Mouse (Mus musculus): Measurements from ENCODE around the gene Olfr692. TPM values are rescaled to one million over a fixed set of nuclear protein-coding genes. Genes with fewer than 3 reads are reported as not detected.
"Not testable (repeated sequence)": the region's sequence is repeated elsewhere in the genome, so short reads cannot be mapped to it uniquely, and the experiment has no call there.

Olfr692 gene
- polyA plus RNA-seq (2015; fragmentation: Nextera tagmentation; extraction: Ambion mirVana) = not detected in 2 replicates

DNA sequence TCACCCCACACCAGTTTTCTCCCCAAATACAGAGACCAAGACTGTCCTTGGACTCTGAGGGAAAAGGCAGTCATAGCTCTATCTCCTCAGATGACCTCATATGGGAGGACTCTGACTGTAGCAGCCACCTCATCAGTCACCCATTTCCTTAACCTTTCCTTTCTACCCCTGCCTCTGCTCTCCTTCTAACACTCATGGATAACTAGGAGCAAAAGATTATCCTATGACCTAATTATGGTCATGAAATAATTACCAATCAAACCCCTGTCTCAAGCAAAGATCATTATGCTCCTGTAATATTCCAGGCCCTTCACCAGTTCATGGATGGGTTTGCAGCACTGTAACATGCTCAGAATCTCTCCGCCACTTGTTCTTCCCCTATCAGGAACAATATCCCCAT is at the start of gene Olfr692:
Gene Olfr692, plus strand, starts transcription at position 301 of the 400 bp plus-strand sequence.
- no peaks in the 10 kb centered on the region for H3K9me3 ChIP-seq

DNA sequence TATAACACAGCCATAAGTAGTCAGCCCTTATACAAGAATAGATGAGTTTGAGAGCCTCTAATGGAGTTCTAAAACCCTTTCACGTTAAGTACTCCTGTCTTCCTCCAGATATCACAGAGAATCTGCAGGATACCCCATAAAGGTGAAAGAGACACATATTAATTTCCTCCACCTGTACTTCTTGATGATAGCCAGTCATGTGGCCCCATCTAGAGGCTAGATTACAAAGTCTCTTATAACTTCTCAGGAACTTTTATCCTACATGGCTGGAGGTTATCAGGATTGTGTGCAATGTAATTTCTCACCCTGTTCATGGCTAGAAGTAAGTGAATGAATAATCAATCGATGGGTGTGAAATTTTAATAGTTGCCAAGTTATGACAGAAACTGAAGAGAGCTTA is 42.7 kb upstream of the Olfr692 start:
- H3K4me3 ChIP-seq = no peak overlapping the region
- 67% methylated on average over 2 of the region's 2 CpGs for WGBS
- no peaks in the 10 kb centered on the region for H3K27me3 ChIP-seq
- no peaks in the 10 kb centered on the region for H3K9me3 ChIP-seq
- H3K36me3 ChIP-seq = no peaks in the 10 kb centered on the region
- no peak overlapping the region for H3K4me2 ChIP-seq
- ATAC-seq (ENCODE audit: insufficient number of reproducible peaks, low FRiP score, low TSS enrichment, low read depth) = no peak
- no peak overlapping the region for H3K27ac ChIP-seq
- H3K4me1 ChIP-seq = no peaks in the 10 kb centered on the region
- no peak overlapping the region for H3K9ac ChIP-seq

More for the DNA sequence above, at the start of gene Olfr692:
- Histone ChIP-seq H3K9ac (no peak within 1 kb of the TSS), H3K4me2 (no peak within 1 kb of the TSS), H3K4me3 (no peak within 1 kb of the TSS), H3K27ac (no peak within 1 kb of the TSS), H3K36me3 (no peaks in the 10 kb centered on the region), H3K27me3 (no peaks in the 10 kb centered on the region), H3K4me1 (no peaks in the 10 kb centered on the region)
- ATAC-seq (ENCODE audit: insufficient number of reproducible peaks, low FRiP score, low TSS enrichment, low read depth) = no peak
- WGBS = 97% methylated on average over 1 of the region's 1 CpGs

DNA sequence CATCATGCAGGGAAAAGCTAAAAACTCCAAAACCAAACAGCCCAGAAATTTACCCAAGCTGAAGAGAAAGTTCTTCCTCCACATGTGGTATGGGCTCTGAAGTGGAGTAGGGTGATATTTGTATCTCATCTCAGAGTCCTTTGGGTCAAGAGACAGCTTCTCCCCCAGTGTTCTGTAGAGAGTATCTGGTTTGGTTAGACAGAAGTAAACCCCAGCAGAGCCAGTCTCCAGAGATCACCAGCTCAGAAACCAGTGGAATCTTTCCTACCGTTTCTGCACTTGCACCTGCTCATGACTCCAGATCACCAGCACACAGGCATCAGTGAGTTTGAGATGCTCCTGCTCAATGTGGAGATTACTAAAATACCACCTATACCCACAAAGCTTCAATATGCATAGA is 34.0 kb upstream of the Olfr692 start, which contains the start of gene Olfr690:
Gene Olfr690, minus strand, starts transcription at position 101 of the 400 bp plus-strand sequence.
- WGBS = 78% methylated on average over 1 of the region's 1 CpGs
- Histone ChIP-seq H3K4me1 (no peaks in the 10 kb centered on the region), H3K9me3 (no peaks in the 10 kb centered on the region), H3K27ac (no peak within 1 kb of the TSS), H3K9ac (no peak within 1 kb of the TSS), H3K27me3 (no peaks in the 10 kb centered on the region), H3K4me2 (no peak within 1 kb of the TSS), H3K36me3 (no peaks in the 10 kb centered on the region), H3K4me3 (no peak within 1 kb of the TSS)
- ATAC-seq (ENCODE audit: insufficient number of reproducible peaks, low FRiP score, low TSS enrichment, low read depth) = no peak

DNA sequence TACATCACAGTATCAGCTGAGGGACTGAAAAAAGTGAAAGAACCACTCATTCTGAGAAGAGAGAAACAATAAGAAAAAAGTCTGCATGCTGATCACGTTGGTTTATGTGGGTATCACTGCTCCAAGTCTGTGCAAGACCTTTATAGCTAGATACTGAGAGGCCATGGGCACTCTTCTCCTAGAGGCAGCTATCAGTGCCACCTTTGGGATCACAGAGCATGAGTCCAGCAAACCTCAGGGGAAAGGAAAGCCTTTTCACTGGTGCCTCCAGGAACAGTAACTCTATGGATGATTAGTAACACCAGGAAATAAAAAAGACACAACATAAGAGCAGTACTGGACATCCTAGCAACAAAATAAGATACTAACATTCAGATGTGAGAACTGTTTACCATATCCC is 25.9 kb upstream of the Olfr692 start, which contains the start of gene Olfr691:
Gene Olfr691, minus strand, starts transcription at position 101 of the 400 bp plus-strand sequence.
- no peaks in the 10 kb centered on the region for H3K4me1 ChIP-seq
- WGBS = 57% methylated on average over 1 of the region's 1 CpGs
- no peak within 1 kb of the TSS for H3K9ac ChIP-seq
- no peak within 1 kb of the TSS for H3K27ac ChIP-seq
- no peak within 1 kb of the TSS for H3K4me2 ChIP-seq
- no peak within 1 kb of the TSS for H3K4me3 ChIP-seq
- no peaks in the 10 kb centered on the region for H3K9me3 ChIP-seq
- no peaks in the 10 kb centered on the region for H3K27me3 ChIP-seq
- no peaks in the 10 kb centered on the region for H3K36me3 ChIP-seq
- no peak for ATAC-seq (ENCODE audit: insufficient number of reproducible peaks, low FRiP score, low TSS enrichment, low read depth)

DNA sequence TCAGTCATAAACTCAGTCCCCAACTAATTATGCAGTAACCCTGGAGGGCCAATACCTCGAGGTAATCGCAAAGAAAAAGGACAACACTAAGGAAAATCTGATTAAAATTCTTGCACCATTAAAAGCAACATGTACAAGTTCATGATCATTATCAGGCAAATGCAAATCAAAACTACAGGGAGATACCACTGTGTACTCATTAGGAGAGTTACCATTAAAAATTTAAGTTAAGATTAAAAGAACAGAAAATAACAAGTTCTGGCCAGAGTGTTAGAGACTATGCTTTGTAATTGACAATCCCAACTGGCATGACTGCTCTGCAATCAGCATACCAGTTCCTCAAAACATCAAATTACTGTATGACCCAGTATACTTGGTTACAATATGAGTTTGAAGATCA is 25.3 kb upstream of the Olfr692 start:
- Histone ChIP-seq H3K4me1 (no peaks in the 10 kb centered on the region), H3K4me2 (no peak overlapping the region), H3K27ac (no peak overlapping the region), H3K27me3 (no peaks in the 10 kb centered on the region), H3K9me3 (no peaks in the 10 kb centered on the region), H3K4me3 (no peak overlapping the region), H3K9ac (no peak overlapping the region), H3K36me3 (no peaks in the 10 kb centered on the region)
- whole genome bisulfite sequencing = 76% methylated on average over 2 of the region's 2 CpGs
- no peak for ATAC-seq (ENCODE audit: insufficient number of reproducible peaks, low FRiP score, low TSS enrichment, low read depth)

- not testable (repeated sequence) for H3K4me2 ChIP-seq; H3K9me3 ChIP-seq; H3K27me3 ChIP-seq; H3K4me3 ChIP-seq; H3K9ac ChIP-seq; ATAC-seq (ENCODE audit: insufficient number of reproducible peaks, low FRiP score, low TSS enrichment, low read depth); H3K36me3 ChIP-seq; H3K4me1 ChIP-seq; H3K27ac ChIP-seq
- no CpG with 5 or more reads among the region's 5 CpGs for WGBS
Observed at GRCm38 (mm10) chr7:105356064-105356463, 12.0 kb upstream of the Olfr692 start.

GRCm38 (mm10) chr7:105356487-105356886 is 11.5 kb upstream of the Olfr692 start:
- H3K27ac ChIP-seq; H3K4me3 ChIP-seq; H3K9ac ChIP-seq; H3K9me3 ChIP-seq; H3K4me1 ChIP-seq; H3K4me2 ChIP-seq; ATAC-seq (ENCODE audit: insufficient number of reproducible peaks, low FRiP score, low TSS enrichment, low read depth); H3K27me3 ChIP-seq; H3K36me3 ChIP-seq: not testable (repeated sequence)
- whole genome bisulfite sequencing = 93% methylated on average over 1 of the region's 2 CpGs

GRCm38 (mm10) chr7:105361713-105362112 is 6.3 kb upstream of the Olfr692 start:
- H3K9ac ChIP-seq = no peak overlapping the region
- no peaks in the 10 kb centered on the region for H3K36me3 ChIP-seq
- H3K4me3 ChIP-seq = no peak overlapping the region
- H3K9me3 ChIP-seq = no peaks in the 10 kb centered on the region
- ATAC-seq (ENCODE audit: insufficient number of reproducible peaks, low FRiP score, low TSS enrichment, low read depth) = no peak
- H3K4me2 ChIP-seq = no peak overlapping the region
- no peaks in the 10 kb centered on the region for H3K4me1 ChIP-seq
- WGBS = 74% methylated on average over 2 of the region's 2 CpGs
- no peaks in the 10 kb centered on the region for H3K27me3 ChIP-seq
- no peak overlapping the region for H3K27ac ChIP-seq

DNA sequence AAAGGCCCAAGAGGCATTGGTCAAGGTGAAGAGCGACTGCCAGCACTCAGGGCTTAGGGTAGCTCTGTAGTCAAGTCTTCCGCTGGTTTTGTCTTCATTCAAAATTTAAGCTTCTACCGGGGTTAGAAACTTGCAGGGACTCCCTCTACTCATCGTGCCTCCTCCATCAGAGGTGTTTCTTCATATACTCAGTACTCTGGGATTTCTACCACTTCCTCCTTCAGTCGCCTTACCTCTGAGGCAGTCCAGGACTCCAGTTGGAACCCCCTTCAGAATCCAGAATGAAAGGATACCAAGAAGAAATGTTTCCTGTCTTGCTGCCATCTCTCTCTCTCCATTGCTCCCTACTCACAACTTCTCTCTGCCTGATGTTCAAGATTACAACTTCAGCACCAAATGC is 762 bp upstream of the Olfr692 start:
- no peak overlapping the region for H3K27ac ChIP-seq
- H3K9me3 ChIP-seq = no peaks in the 10 kb centered on the region
- no peaks in the 10 kb centered on the region for H3K27me3 ChIP-seq
- H3K4me2 ChIP-seq = no peak overlapping the region
- no peaks in the 10 kb centered on the region for H3K36me3 ChIP-seq
- ATAC-seq (ENCODE audit: insufficient number of reproducible peaks, low FRiP score, low TSS enrichment, low read depth) = no peak
- WGBS = 75% methylated on average over 5 of the region's 5 CpGs
- no peak overlapping the region for H3K9ac ChIP-seq
- no peaks in the 10 kb centered on the region for H3K4me1 ChIP-seq
- no peak overlapping the region for H3K4me3 ChIP-seq

- ATAC-seq (ENCODE audit: insufficient number of reproducible peaks, low FRiP score, low TSS enrichment, low read depth) = no peak
Observed at GRCm38 (mm10) chr7:105368521-105368920, 491 bp downstream of the Olfr692 start.

DNA sequence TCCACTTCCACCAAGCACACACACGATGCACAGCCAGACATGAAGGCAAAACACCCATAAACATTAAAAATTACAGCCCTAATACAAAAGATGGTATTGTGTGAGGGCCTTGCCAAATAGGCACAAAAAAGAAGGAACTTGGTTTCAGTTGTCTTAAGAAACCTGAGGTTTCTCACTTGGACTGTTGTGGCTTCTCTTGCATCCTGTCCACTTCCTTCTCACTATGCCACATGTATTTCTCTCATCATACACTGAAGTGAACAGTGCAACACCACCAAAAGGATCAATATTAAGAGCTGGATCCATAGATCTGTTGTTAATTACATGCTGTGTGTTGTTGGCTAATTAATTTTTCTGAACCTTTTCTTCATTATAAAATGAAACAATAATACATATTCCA is 4.9 kb downstream of the Olfr692 start:
- H3K9me3 ChIP-seq = no peaks in the 10 kb centered on the region
- no peak for ATAC-seq (ENCODE audit: insufficient number of reproducible peaks, low FRiP score, low TSS enrichment, low read depth)
- peaks cover 32% of the 10 kb centered on the region for H3K36me3 ChIP-seq
- no peaks in the 10 kb centered on the region for H3K4me1 ChIP-seq
- H3K4me3 ChIP-seq = no peak overlapping the region
- 82% methylated on average over 1 of the region's 1 CpGs for WGBS
- H3K27me3 ChIP-seq = no peaks in the 10 kb centered on the region
- H3K27ac ChIP-seq = no peak overlapping the region
- no peak overlapping the region for H3K9ac ChIP-seq
- no peak overlapping the region for H3K4me2 ChIP-seq

More at GRCm38 (mm10) chr7:105368521-105368920, 491 bp downstream of the Olfr692 start:
- H3K4me1 ChIP-seq = no peaks in the 10 kb centered on the region
- H3K4me3 ChIP-seq = no peak overlapping the region
- peaks cover 2% of the 10 kb centered on the region; the same call in 1 of the 2 replicates for H3K36me3 ChIP-seq
- H3K27me3 ChIP-seq = no peaks in the 10 kb centered on the region
- 86% methylated on average over 4 of the region's 4 CpGs for WGBS
- no peak overlapping the region for H3K27ac ChIP-seq
- H3K4me2 ChIP-seq = no peak overlapping the region
- H3K9ac ChIP-seq = no peak overlapping the region
- no peaks in the 10 kb centered on the region for H3K9me3 ChIP-seq

GRCm38 (mm10) chr7:105373509-105373908 is 5.5 kb downstream of the Olfr692 start:
- no peaks in the 10 kb centered on the region for H3K27me3 ChIP-seq
- no peaks in the 10 kb centered on the region for H3K4me1 ChIP-seq
- H3K4me2 ChIP-seq = no peak overlapping the region
- H3K9me3 ChIP-seq = no peaks in the 10 kb centered on the region
- ATAC-seq (ENCODE audit: insufficient number of reproducible peaks, low FRiP score, low TSS enrichment, low read depth) = no peak
- H3K9ac ChIP-seq = no peak overlapping the region
- H3K36me3 ChIP-seq = peaks cover 37% of the 10 kb centered on the region
- no peak overlapping the region for H3K4me3 ChIP-seq
- no peak overlapping the region for H3K27ac ChIP-seq
- 88% methylated on average over 4 of the region's 4 CpGs for WGBS

GRCm38 (mm10) chr7:105373976-105374375 is 5.9 kb downstream of the Olfr692 start:
- ATAC-seq (ENCODE audit: insufficient number of reproducible peaks, low FRiP score, low TSS enrichment, low read depth) = no peak
- WGBS = 93% methylated on average over 3 of the region's 3 CpGs
- H3K9me3 ChIP-seq = no peaks in the 10 kb centered on the region
- no peak overlapping the region for H3K4me2 ChIP-seq
- no peak overlapping the region for H3K9ac ChIP-seq
- no peaks in the 10 kb centered on the region for H3K4me1 ChIP-seq
- no peaks in the 10 kb centered on the region for H3K27me3 ChIP-seq
- no peak overlapping the region for H3K4me3 ChIP-seq
- H3K36me3 ChIP-seq = peaks cover 42% of the 10 kb centered on the region
- no peak overlapping the region for H3K27ac ChIP-seq
